Mouse (Mus musculus) lung, postnatal 10 days (tissue): ENCODE data around the gene Bhlhe41.

ENCODE experiments used
- DNase-seq: peaks from one replicate; pipeline ENCODE4 v3.0.0; 2021

Bhlhe41 gene

GRCm38 (mm10) chr6:145832927-145833326 is 32.4 kb downstream of the Bhlhe41 start:
- no peak for DNase-seq

GRCm38 (mm10) chr6:145830617-145831016 is 34.7 kb downstream of the Bhlhe41 start:
- DNase-seq, result peak; percentile 55

DNA sequence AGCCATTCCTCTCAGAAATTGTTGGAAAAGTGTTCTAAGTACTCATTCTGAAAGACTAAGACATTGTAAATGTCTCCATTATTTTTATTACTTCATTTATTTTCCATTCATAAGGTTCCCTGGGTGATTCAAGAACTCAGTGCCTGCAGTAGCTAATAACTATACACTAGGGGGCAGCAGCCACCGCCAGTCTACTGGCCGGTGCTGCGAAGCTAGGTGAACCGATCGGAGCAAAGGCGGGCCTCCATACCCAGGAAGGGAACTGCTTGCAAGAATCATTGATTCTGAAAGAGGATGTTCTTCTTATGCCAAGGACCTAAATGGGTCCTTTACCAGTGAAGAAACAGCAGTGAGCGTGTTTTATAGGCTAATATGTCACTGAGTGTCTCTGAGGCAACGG is 35.2 kb downstream of the Bhlhe41 start:
- DNase-seq, result peak; percentile 80

GRCm38 (mm10) chr6:145829062-145829835 is 36.1 kb downstream of the Bhlhe41 start:
- no peak for DNase-seq

DNA sequence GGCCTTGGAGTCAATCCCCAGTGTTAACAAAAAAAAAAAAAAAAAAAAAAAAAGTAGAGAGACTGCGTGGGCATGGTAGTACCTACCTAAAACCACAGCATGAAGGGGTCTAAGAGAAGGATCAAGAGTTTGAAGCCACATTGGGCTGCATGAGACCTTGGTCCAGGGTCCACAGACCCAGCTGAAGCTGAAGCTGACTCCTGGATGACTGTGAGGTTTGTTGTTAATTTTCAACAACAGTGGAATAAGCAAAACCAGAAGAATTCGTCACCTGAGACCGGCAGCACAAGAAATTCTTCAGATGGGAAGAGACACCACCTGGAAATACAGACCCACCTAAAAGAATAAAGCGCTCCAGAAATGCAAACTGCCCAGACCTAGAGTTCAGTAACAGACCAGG is 39.1 kb downstream of the Bhlhe41 start:
- no peak for DNase-seq

DNA sequence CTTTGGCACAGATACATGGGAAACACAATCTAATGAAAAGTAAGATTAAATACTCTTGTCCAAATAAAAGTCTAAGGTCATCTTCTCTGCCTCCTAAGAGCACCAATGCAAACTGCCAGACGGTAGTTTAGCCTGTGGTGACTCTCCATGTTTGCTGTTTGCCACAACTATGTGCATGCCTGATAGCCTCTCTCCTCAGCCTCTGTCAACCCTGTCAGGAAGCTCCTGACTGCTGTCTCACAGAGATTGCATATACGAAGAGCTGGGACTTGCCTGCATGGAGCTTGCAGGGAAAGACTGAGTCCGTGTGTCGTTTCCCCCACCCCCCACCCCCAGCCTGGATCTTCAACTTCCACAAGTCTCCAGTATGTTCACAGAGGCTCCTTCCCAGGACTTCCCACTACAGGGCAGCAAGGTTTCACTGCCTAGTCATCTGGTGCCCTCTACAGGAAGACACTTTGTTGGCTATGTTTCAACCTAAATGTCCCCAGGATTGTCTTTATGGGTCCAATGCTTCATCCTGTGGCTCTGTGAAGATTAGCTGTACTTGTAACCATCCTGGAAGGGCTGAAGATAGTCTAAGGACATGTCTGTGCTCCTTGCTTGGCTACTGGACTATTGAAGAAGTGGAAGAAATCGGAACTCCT is 41.6 kb downstream of the Bhlhe41 start:
- peak; percentile 71 for DNase-seq

DNA sequence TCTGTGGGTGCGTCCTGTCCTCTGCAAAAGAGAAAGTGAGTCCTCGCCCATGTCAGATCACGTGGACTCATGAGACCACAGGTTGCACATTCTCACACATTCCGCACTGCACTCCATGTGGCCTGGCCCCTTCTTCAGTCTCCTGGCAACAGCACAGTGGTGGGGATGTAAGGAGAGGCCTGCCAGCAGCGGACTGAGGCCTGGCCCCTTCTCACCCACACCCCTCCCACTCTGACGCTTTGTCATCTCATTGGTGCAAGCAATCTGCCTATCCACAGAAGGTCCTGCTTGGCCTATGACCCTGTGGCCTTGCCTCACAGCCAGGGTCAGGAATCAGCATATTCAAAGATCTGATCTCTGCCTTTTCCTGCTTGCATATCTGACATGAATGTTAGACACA is 42.3 kb downstream of the Bhlhe41 start:
- DNase-seq, result peak; percentile 51

DNA sequence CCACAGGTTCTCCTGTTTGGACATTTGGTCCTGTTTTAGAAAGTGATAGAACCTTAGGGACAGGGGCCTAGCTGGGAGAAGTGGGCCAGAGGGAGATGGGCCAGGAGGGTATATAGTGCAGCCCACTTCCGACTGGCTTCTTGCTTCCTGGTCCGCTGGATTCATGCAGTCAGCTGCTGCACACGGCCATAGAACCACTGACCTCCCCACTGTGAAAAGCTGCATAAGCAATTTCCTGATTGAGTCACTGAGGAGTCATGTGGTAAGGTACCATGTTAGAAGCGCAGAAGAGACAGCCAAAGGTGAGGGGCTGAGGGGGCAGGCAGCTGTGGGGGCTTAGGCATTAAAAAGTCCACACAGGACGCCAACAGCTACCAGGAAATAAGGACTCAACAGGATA is 43.1 kb downstream of the Bhlhe41 start:
- DNase-seq, result no peak

GRCm38 (mm10) chr6:145819151-145819550 is 46.2 kb downstream of the Bhlhe41 start:
- DNase-seq, result no peak

DNA sequence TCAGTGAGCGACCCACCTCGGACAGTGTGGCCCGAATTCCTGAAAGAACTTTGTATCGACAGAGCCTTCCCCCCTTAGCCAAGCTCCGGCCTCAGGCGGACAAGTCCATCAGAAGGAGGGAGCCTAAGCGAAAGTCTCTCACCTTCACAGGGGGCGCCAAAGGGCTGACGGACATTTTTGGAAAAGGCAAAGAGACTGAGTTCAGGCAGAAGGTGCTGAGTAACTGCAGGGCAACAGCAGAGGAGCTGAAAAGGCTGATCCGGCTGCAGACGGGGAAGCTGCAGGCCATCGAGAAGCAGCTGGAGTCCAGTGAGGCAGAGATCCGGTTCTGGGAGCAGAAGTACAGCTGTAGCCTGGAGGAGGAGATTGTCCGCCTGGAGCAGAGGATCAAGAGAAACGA is 50.2 kb downstream of the Bhlhe41 start:
- DNase-seq, result peak; percentile 28

DNA sequence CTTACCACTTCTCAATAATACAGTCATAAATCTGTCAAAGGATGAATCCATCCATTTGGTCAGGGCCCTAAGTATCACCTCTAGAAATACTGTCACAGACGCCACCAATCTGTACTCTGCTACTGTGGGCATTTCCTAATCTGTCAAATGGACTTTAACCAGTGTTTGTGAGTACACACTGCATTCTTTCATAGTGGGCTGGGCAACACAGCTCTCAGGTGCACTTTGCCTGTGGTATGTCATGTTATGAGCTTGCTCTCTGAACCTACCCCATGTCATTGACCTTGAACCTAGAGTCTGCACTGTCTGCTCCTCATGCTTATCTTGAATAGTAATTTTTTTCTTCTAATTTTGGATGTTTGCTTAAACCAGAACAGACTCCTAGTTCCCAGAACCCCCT is 54.2 kb downstream of the Bhlhe41 start:
- DNase-seq, result no peak

DNA sequence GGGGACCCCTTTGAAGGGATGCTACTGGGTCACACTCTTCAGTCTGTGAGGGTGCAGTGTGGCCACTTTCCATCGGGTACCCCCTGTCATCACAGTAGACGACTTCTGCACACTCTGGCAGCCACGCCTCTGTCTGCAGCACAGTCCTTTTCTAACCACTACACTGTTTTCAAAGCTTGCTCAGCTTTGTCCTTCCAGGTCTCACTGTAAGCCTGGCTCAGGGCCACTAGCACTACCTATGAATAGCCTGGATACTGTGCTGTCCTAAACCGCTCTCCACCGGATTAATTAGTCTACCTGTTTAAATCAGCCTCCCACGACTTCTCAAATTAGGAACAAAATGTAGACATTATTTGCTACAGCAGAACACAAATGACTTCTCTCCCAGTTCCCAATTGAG is 55.3 kb downstream of the Bhlhe41 start:
- DNase-seq, result no peak

DNA sequence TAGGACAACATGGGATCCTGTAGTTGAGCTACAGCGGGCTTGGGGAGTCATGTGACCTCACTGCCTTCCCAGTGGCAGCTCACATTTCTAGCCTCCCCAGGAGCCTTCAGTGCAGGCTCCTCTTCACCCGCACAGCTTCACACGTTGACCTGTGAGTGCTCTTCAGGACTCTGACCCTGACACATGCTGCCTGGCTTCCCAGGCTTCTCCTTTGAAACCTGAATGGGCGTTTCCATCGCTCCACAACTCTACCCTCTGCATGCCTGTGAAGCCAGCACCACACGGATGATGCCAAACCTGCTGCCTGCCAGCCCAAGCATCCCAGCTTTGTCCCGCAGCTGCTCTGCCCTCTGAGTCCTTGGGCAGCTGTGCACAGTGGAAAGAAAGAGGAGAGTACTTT is 55.8 kb downstream of the Bhlhe41 start:
- no peak for DNase-seq
